Mouse (Mus musculus) layer of hippocampus, adult 2 months (tissue): ENCODE measurements around the gene Lpcat4. TPM values are rescaled to one million over a fixed set of nuclear protein-coding genes. Genes with fewer than 3 reads are reported as not detected.

Source experiments
- DNase-seq, 2 experiments: peaks; one replicate each; pipeline ENCODE4 v3.0.0; 2022; ENCODE audit warnings: low spot score in 2 of 2
- H3K27ac ChIP-seq: fragments of 200-600 bp; 2 replicates; pipeline ENCODE4 v1.8.1; 2022
- H3K4me3 ChIP-seq: fragments of 200-600 bp; 2 replicates; pipeline ENCODE4 v1.8.1; 2022; ENCODE audit warnings: mild to moderate bottlenecking
- CTCF ChIP-seq: fragments of 200-600 bp; conservative IDR thresholded peaks from 2 replicates; pipeline ENCODE4 v1.8.1; 2022; ENCODE audit warnings: antibody characterized with exemption, mild to moderate bottlenecking, moderate library complexity
- total RNA-seq, 2 experiments: library from RNA; stranded (reverse); gene quantifications; 2 replicates each; pipeline ENCODE4 v1.2.3; 2021

The Lpcat4 gene
- total RNA-seq, 2 experiments from 2014 or later, result 87.5 to 89.8 TPM

DNA sequence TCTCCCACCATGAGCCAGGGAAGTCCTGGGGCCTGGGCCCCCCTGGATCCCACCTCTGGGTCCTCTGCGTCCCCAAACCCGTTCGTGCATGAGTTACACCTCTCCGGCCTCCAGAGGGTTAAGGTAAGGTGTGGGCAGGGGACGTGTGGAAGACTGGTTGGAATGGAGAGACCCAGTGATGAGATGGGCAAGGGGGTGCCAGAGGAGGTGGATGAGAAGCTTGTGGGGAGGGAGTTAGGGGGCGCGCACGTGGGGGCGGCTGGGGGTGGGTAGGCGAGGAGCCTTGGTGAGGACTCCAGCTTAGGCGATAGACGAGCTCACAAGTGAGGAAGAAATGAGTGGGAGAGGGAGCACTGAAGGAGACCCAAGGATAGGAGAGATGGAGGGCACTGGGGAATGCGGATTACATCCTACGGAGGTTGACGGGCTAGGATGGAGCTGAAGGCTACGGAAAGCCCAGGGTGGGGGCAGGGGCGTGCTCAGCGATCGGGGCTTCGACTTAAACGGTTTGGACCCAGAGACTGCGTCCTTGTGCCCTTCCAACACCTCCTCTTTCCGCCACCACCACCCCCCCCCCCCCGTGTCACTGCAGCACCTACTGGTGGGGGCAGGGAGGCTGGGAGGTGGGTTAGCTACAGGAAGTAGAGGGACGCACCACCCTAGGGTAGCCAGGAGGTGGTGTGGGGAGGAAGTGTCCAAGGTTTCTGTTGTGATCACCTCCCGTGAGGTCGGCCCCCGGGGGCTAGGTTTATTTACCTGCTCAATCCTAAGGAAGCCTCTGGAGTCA, 860 bp downstream of the Lpcat4 start:
- peak overlapping the region; percentile 99 for H3K27ac ChIP-seq
- peak in 1 of 2 experiments; percentile 39 for DNase-seq
- peak overlapping the region; percentile 91 for H3K4me3 ChIP-seq
- peak; percentile 45 for TF ChIP-seq CTCF

DNA sequence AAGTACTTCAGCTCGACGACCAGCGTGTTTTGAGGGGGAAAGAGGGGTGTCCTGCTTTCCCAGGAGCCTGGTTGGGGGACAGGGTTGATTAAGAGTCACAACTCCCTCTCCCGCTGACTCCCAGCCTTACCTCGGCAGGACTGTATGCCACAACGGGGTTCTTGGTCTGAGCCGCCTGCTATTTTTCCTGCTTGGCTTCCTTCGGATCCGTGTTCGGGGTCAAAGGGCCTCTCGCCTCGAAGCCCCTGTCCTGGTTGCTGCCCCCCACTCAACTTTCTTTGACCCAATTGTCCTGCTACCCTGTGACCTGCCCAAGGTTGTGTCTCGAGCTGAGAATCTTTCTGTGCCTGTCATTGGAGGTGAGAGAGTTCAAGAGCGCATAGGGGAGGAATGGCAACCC, 2.5 kb downstream of the Lpcat4 start:
- TF ChIP-seq CTCF, result no peak
- no peak for DNase-seq
- H3K4me3 ChIP-seq, result no peak overlapping the region
- H3K27ac ChIP-seq, result no peak overlapping the region

DNA sequence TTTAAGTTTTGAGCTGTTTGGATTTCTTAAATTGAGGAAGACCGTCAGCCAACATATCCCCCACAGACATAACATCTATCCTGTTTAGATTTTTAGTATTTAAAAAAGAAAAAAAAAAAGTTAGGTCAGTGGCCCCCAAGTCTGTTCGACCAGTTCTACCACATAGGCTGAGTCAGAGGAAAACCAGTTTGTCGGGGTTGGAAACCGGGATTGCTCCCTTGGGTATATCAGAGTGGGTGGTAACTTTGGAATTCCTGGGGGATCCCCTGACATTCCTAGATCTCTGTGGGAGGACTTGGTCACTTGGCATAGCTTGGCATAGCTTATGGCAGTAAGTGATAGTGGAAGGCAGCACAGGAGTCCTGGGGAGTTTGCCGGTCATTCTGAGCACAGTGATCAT, 6.0 kb downstream of the Lpcat4 start:
- Histone ChIP-seq H3K27ac (no peak overlapping the region), H3K4me3 (no peak overlapping the region)
- no peak for TF ChIP-seq CTCF
- no peak for DNase-seq

DNA sequence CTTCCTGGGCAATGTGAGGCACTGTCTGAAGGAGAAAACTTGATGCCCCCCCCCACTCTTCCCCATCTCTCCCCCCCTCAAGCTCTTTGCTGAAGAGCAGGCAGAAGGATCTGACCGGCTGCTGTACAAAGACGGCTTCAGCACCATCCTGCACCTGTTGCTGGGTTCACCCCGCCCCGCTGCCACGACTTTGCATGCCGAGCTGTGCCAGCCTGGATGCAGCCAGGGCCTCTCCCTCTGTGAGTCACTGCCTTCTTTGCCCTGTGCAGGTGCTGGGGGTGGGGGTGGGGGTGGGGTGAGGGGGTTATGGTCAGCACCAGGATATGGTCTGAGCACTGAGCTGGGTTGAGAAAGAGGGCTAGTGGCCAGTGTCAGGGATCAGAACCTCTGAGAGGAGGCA, 6.9 kb downstream of the Lpcat4 start:
- no peak for DNase-seq
- Histone ChIP-seq H3K27ac (no peak overlapping the region), H3K4me3 (no peak overlapping the region)
- TF ChIP-seq CTCF, result no peak

DNA sequence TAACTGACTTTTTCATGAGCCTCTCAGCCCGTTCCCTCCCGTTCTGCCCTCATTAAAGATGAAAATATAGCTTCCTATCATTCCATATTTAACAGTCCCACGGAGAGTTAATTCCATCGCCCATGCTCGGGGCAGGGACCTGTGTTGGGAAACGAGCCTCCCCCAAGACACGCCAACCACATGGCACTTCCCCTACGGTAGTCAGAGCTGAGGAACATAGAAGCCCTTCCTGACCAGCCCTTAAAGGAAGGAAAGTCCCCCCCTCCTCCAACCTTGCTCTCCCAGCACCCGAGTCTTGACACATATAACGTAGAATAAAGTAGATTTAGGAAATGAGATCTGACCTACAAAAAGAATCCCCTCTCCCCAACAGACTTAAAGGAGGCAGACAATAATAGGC, 8.1 kb downstream of the Lpcat4 start:
- no peak for DNase-seq
- no peak for TF ChIP-seq CTCF
- no peak overlapping the region for H3K4me3 ChIP-seq
- H3K27ac ChIP-seq, result no peak overlapping the region

DNA sequence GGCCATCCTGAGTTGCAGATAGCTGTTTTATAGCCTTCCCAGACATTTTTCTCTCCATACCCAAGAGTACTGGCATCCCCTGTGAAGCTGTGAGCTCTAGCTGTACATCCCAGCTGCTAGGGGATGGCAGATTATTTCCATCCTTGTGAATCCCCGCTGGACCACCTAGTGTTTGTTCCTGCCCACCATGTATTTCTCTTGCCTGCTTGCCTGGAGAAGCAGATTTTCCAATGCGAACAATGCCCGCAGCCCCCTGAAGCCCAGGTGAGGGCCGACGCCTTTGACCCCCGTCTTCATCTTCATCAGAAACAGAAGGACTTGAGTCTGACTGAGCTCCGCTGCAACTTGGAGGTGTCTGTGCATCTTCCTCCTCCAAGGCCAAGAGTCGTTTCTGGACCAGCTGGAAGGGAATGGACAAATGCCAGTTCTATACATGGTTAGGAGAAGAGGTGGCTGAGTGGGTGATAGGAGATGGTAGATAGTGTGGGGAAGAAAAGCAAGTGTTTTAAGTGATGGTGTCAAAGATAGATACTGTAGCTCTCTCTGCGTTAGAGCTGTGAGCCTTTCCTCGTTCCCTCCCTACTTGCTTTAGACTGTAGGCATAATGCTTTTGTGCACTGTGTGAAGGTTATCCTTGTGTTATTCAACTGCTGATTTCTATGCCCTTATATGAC, 10.6 kb downstream of the Lpcat4 start:
- no peak for TF ChIP-seq CTCF
- Histone ChIP-seq H3K4me3 (no peak overlapping the region), H3K27ac (no peak overlapping the region)
- no peak for DNase-seq

DNA sequence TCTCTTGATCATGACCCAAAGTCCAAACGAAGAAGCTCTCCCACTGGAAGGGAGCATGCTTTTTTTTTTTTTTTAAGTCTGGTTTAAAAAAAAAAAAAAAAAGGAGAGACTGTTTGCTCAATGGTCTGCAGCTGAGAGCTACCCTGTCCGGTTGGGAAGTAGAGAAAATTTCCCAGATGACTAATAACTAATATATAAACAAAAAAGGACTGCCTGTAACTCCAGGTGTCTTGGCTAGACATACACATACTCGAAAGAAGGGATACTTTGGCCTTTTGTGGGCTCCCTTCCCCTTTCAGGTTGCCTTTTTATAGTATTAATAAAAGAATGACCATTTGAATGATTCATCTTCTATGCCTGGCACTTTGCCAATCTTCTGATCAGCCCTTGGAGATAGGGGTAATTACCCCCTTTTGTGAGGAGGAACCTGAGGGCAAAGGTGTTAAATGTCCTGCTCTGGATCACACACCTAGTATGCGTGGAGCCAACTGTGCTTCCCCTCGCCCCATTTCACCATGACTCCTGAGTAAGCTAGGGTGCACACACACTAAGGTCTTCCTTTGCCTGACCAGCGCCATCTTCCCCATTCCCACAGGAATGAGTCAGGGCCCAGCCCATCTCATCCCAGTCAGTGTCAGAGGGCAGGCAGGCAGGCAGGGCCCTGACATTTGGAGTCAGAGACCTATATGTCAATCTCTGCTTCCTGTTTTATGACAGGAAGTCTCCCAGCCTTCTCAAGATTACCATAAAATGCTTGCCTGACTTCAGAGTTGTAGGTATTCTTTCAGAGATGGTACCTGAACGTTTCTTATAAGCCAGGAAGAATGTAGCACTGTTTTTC, 15.6 kb downstream of the Lpcat4 start:
- DNase-seq, result no peak
- no peak overlapping the region for H3K27ac ChIP-seq
- TF ChIP-seq CTCF, result no peak
- no peak overlapping the region for H3K4me3 ChIP-seq

DNA sequence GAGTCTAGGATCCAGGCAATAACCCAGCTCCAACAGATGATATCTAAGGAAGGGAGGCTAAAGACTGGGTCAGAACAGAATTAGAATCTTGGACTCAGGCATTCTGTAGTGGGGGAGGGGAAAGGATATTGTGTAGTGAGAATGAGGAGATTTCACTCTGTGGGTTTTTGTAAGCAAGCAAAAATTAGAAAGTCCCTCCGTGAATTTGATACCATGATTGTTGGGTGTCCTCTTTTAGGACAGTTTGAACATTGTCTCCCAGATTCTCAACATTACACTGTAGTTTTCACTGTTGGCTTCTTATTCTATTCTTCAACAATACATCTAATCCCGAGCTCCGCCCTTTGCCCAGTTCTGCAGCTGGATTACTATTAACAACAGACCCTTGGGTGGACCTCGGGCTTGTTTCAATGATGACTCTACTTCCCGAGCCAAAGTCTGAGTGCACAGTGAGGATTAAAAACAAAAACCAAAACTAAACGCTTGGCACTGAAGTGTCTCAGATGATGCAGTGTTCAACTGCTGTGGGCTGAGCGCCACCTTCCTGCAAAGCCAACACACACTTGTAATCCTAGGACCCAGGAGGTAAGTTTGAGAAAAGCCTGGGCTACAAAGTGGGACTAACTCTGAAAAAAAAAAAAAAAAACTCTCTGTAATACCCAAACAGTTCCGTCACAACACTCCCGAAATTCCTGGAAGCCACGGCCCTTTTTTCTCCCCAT, 20.1 kb downstream of the Lpcat4 start, which contains the start of gene Nutm1:
Gene Nutm1 (minus strand): TSS at position 51 of the 722 bp plus-strand sequence.
- H3K4me3 ChIP-seq, result no peak within 1 kb of the TSS
- no peak for DNase-seq
- TF ChIP-seq CTCF, result peak; percentile 46
- H3K27ac ChIP-seq, result no peak within 1 kb of the TSS

DNA sequence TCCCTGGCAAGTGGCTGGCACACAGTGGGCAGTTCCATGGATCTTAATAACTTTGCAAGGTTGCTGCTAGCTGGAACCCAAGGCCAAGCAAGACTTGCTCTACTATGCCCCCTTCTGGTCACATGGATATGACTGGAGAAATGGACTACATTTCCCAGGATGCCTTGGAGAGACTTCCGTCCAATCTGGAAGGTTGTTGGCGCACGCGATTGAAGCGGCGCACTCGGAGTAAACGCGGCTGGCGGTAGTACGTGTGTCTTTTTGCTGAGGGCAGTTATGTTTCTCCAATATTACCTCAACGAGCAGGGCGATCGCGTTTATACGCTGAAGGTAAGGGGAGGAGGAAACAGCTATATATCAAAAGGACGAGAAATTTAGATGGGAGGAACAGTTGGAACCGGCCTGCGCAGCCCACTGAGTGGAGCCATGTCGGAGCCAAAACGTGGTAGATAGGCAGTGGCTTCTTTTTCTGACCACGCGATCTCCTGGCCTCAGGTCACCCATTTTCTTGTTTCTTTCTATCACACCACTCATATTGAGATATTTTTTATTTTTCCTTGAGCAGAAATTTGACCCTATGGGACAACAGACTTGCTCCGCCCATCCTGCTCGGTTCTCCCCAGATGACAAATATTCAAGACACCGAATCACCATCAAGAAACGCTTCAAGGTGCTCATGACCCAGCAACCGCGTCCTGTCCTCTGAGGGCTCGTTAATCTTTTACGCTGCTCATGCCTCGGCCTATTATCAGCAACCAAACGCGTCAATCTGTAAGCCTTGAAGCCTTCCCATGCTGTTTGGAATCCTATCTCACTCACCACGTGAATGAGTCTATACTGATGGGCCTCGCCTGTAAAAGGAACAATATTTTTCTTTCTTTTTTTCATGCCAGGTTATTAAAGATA, 22.7 kb downstream of the Lpcat4 start, which contains the start of gene Nop10:
Gene Nop10 (plus strand): TSS at position 179 of the 906 bp plus-strand sequence.
- peak; percentile 93 for TF ChIP-seq CTCF
- Histone ChIP-seq H3K27ac (peak within 1 kb of the TSS; percentile 79), H3K4me3 (peak within 1 kb of the TSS; percentile 83)
- peak; percentile 90 to 91 for DNase-seq

DNA sequence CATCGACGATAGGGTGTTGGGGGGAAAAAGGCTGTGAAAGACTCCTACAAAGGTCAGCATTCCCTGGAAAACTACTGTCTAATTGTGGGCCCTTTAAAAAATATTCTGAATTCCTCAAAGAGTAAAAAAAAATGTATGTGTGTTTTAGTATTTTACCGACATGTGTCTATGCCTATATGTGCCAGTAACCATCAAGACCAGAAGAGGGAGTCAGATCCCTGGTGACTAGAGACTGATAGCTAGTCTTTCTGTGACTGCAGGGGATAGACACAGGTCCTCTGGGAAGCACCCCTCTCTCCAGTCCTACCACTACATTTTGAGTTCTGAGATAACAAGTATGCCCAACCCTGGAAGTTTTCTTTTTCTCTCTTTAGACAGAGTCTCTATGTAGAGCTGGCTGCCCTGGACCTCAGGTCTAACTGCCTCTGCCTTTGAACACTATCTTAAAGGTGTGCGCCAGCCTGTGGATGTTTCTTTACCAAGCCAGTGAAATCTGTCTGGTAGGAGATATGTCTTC, 23.6 kb downstream of the Lpcat4 start:
- no peak for DNase-seq
- peak overlapping the region; percentile 79 for H3K27ac ChIP-seq
- peak; percentile 69 for TF ChIP-seq CTCF
- peak overlapping the region; percentile 83 for H3K4me3 ChIP-seq

DNA sequence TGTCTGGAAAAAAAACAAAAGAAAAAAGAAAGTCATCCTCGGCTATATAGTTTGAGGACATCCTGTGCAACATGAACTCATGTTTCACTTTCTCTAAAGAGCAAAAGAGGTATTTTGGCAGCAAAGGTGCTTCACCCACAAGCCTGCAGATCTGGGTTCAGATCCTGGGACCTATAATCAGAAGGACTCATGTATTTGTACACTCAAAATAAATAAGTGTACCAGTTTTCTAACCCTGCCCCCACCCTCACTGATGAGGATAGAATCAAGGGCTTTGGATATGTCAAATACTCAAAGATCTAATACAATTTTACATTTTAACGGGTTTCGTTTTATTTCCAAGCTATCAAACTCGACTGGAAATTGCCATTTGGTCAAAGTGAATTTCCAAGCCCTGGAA, 25.1 kb downstream of the Lpcat4 start:
- TF ChIP-seq CTCF, result no peak
- no peak overlapping the region for H3K27ac ChIP-seq
- H3K4me3 ChIP-seq, result no peak overlapping the region
- DNase-seq, result no peak
